Mouse (Mus musculus) embryonic facial prominence, embryonic 13.5 days (tissue): ENCODE measurements around the gene Ppp1r21. TPM values are rescaled to one million over a fixed set of nuclear protein-coding genes. Genes with fewer than 3 reads are reported as not detected.
A peak's percentile ranks its signal among the peaks of the same experiment; 100 is the strongest.

Experiments
- ATAC-seq: fragments of 200-750 bp; cut with Nextera tagmentation; 2 replicates; pipeline ENCODE4 v1.8.0; 2017; ENCODE audit warnings: low read depth; ENCODE audit not compliant: insufficient number of reproducible peaks, insufficient read depth, low FRiP score, low TSS enrichment
- H3K27ac ChIP-seq: fragments of 300-500 bp; sonication (generic); 2 replicates; pipeline ENCODE4 v1.5.1; 2015; ENCODE audit warnings: moderate library complexity, mild to moderate bottlenecking, inconsistent platforms
- H3K27me3 ChIP-seq: fragments of 300-500 bp; sonication (generic); 2 replicates; pipeline ENCODE4 v1.6.1; 2015; ENCODE audit warnings: mild to moderate bottlenecking, inconsistent platforms
- H3K36me3 ChIP-seq: fragments of 300-500 bp; sonication (generic); 2 replicates; pipeline ENCODE4 v1.6.1; 2015; ENCODE audit warnings: mild to moderate bottlenecking, inconsistent platforms
- H3K4me1 ChIP-seq: fragments of 300-500 bp; sonication (generic); 2 replicates; pipeline ENCODE4 v1.6.1; 2015; ENCODE audit warnings: inconsistent platforms
- H3K4me2 ChIP-seq: fragments of 300-500 bp; sonication (generic); 2 replicates; pipeline ENCODE4 v1.6.1; 2015; ENCODE audit warnings: moderate library complexity, mild to moderate bottlenecking, inconsistent platforms
- H3K4me3 ChIP-seq: fragments of 300-500 bp; sonication (generic); 2 replicates; pipeline ENCODE4 v1.5.1; 2015; ENCODE audit warnings: mild to moderate bottlenecking, inconsistent platforms
- H3K9ac ChIP-seq: fragments of 300-500 bp; sonication (generic); 2 replicates; pipeline ENCODE4 v1.6.1; 2015; ENCODE audit warnings: mild to moderate bottlenecking, inconsistent platforms
- H3K9me3 ChIP-seq: fragments of 300-500 bp; sonication (generic); 2 replicates; pipeline ENCODE4 v1.6.1; 2016; ENCODE audit warnings: inconsistent platforms
- WGBS: fragments of 180-500 bp; shearing (Covaris S2); methylation state at CpG from one replicate; pipeline ENCODE4 v1.1.7; 2015; ENCODE audit warnings: mixed read lengths; 5-methylcytosine and 5-hydroxymethylcytosine counted together
- polyA plus RNA-seq: library from polyadenylated mRNA; unstranded; fragments of >200 nt; fragmentation: Nextera tagmentation; extraction: Ambion mirVana; gene quantifications from 2 replicates; pipeline ENCODE4 v1.2.1, GENCODE M21; 2015

Ppp1r21 gene
- polyA plus RNA-seq, 1 experiment from 2014 or later, result 19.6 TPM

GRCm38 (mm10) chr17:88494772-88495132 is 35.2 kb upstream of the Ppp1r21 start:
- H3K36me3 ChIP-seq, result peaks cover 17% of the 10 kb centered on the region
- H3K9me3 ChIP-seq, result no peaks in the 10 kb centered on the region
- H3K4me3 ChIP-seq, result no peak overlapping the region
- no peaks in the 10 kb centered on the region for H3K27me3 ChIP-seq
- H3K4me1 ChIP-seq, result peaks cover 8% of the 10 kb centered on the region; the same call in 1 of the 2 replicates
- H3K27ac ChIP-seq, result no peak overlapping the region
- no peak overlapping the region for H3K4me2 ChIP-seq
- 0 out of 2 replicates have a peak, but pooled peaks have one; percentile 10 for ATAC-seq
- 83% methylated on average over 10 of the region's 10 CpGs for WGBS
- H3K9ac ChIP-seq, result no peak overlapping the region

- ATAC-seq, result no peak
- no peaks in the 10 kb centered on the region for H3K9me3 ChIP-seq
- 85% methylated on average over 5 of the region's 5 CpGs for WGBS
- H3K9ac ChIP-seq, result no peak overlapping the region
- H3K27me3 ChIP-seq, result no peaks in the 10 kb centered on the region
- no peak overlapping the region for H3K4me2 ChIP-seq
- H3K4me1 ChIP-seq, result peaks cover 8% of the 10 kb centered on the region; the same call in 1 of the 2 replicates
- no peaks in the 10 kb centered on the region for H3K36me3 ChIP-seq
- no peak overlapping the region for H3K27ac ChIP-seq
- H3K4me3 ChIP-seq, result no peak overlapping the region
Observed at GRCm38 (mm10) chr17:88498090-88498682, 31.7 kb upstream of the Ppp1r21 start.

- WGBS, result 93% methylated on average over 13 of the region's 13 CpGs
- no peaks in the 10 kb centered on the region for H3K9me3 ChIP-seq
- peaks cover 14% of the 10 kb centered on the region for H3K4me1 ChIP-seq
- no peak overlapping the region for H3K9ac ChIP-seq
- H3K36me3 ChIP-seq, result no peaks in the 10 kb centered on the region
- H3K27ac ChIP-seq, result no peak overlapping the region
- no peak overlapping the region for H3K4me3 ChIP-seq
- H3K27me3 ChIP-seq, result no peaks in the 10 kb centered on the region
- ATAC-seq, result no peak
- H3K4me2 ChIP-seq, result no peak overlapping the region
Observed at GRCm38 (mm10) chr17:88504056-88504455, 25.9 kb upstream of the Ppp1r21 start.

- H3K4me3 ChIP-seq, result no peak overlapping the region
- 30% methylated on average over 10 of the region's 10 CpGs for WGBS
Observed at GRCm38 (mm10) chr17:88505275-88505723, 24.6 kb upstream of the Ppp1r21 start.

GRCm38 (mm10) chr17:88505941-88506340 is 24.0 kb upstream of the Ppp1r21 start:
- no peak for ATAC-seq
- Histone ChIP-seq H3K4me3 (no peak overlapping the region), H3K9me3 (no peaks in the 10 kb centered on the region), H3K27ac (no peak overlapping the region), H3K4me2 (no peak overlapping the region), H3K36me3 (no peaks in the 10 kb centered on the region), H3K4me1 (peaks cover 19% of the 10 kb centered on the region), H3K27me3 (no peaks in the 10 kb centered on the region), H3K9ac (no peak overlapping the region)
- 92% methylated on average over 15 of the region's 15 CpGs for WGBS

More at GRCm38 (mm10) chr17:88505275-88505723, 24.6 kb upstream of the Ppp1r21 start:
- Histone ChIP-seq H3K27ac (no peak overlapping the region), H3K9me3 (no peaks in the 10 kb centered on the region), H3K4me2 (no peak overlapping the region), H3K27me3 (no peaks in the 10 kb centered on the region), H3K9ac (no peak overlapping the region), H3K36me3 (no peaks in the 10 kb centered on the region), H3K4me1 (peaks cover 16% of the 10 kb centered on the region)
- ATAC-seq, result no peak

GRCm38 (mm10) chr17:88507376-88507775 is 22.5 kb upstream of the Ppp1r21 start:
- H3K4me1 ChIP-seq, result peaks cover 23% of the 10 kb centered on the region
- no peak for ATAC-seq
- no peak overlapping the region for H3K9ac ChIP-seq
- no peaks in the 10 kb centered on the region for H3K27me3 ChIP-seq
- H3K4me2 ChIP-seq, result no peak overlapping the region
- H3K36me3 ChIP-seq, result no peaks in the 10 kb centered on the region
- no peak overlapping the region for H3K4me3 ChIP-seq
- H3K9me3 ChIP-seq, result no peaks in the 10 kb centered on the region
- 89% methylated on average over 10 of the region's 10 CpGs for WGBS
- H3K27ac ChIP-seq, result no peak overlapping the region

GRCm38 (mm10) chr17:88508846-88509508 is 20.9 kb upstream of the Ppp1r21 start:
- Histone ChIP-seq H3K27me3 (no peaks in the 10 kb centered on the region), H3K4me1 (peaks cover 23% of the 10 kb centered on the region), H3K9ac (no peak overlapping the region), H3K4me2 (peak overlapping the region; percentile 30), H3K27ac (no peak overlapping the region), H3K36me3 (no peaks in the 10 kb centered on the region), H3K4me3 (no peak overlapping the region), H3K9me3 (no peaks in the 10 kb centered on the region)
- WGBS, result 36% methylated on average over 12 of the region's 12 CpGs
- ATAC-seq, result peak; percentile 53; the same call in 1 of the 2 replicates

- Histone ChIP-seq H3K4me2 (no peak overlapping the region), H3K27ac (no peak overlapping the region), H3K4me1 (peaks cover 23% of the 10 kb centered on the region), H3K36me3 (no peaks in the 10 kb centered on the region), H3K4me3 (no peak overlapping the region), H3K27me3 (no peaks in the 10 kb centered on the region), H3K9ac (no peak overlapping the region), H3K9me3 (no peaks in the 10 kb centered on the region)
- ATAC-seq, result no peak
- WGBS, result 61% methylated on average over 3 of the region's 3 CpGs
Observed at GRCm38 (mm10) chr17:88509999-88510398, 19.9 kb upstream of the Ppp1r21 start.

- Histone ChIP-seq H3K27ac (no peak overlapping the region), H3K9me3 (no peaks in the 10 kb centered on the region), H3K4me1 (peaks cover 16% of the 10 kb centered on the region; the same call in 1 of the 2 replicates), H3K4me2 (peak overlapping the region; percentile 22; the same call in 1 of the 2 replicates), H3K27me3 (no peaks in the 10 kb centered on the region), H3K36me3 (no peaks in the 10 kb centered on the region), H3K4me3 (no peak overlapping the region), H3K9ac (no peak overlapping the region)
- ATAC-seq, result peak; percentile 77; the same call in 1 of the 2 replicates
- 6% methylated on average over 10 of the region's 10 CpGs for whole genome bisulfite sequencing
Observed at GRCm38 (mm10) chr17:88511095-88511551, 18.8 kb upstream of the Ppp1r21 start.

GRCm38 (mm10) chr17:88516477-88516876 is 13.4 kb upstream of the Ppp1r21 start:
- Histone ChIP-seq H3K4me2 (no peak overlapping the region), H3K27me3 (no peaks in the 10 kb centered on the region), H3K9me3 (no peaks in the 10 kb centered on the region), H3K4me3 (no peak overlapping the region), H3K27ac (no peak overlapping the region), H3K4me1 (no peaks in the 10 kb centered on the region), H3K36me3 (no peaks in the 10 kb centered on the region), H3K9ac (no peak overlapping the region)
- 79% methylated on average over 7 of the region's 7 CpGs for WGBS
- no peak for ATAC-seq

- Histone ChIP-seq H3K4me1 (peaks cover 11% of the 10 kb centered on the region), H3K27ac (no peak overlapping the region), H3K9me3 (no peaks in the 10 kb centered on the region), H3K4me3 (no peak overlapping the region), H3K36me3 (no peaks in the 10 kb centered on the region), H3K27me3 (peaks cover 4% of the 10 kb centered on the region), H3K9ac (no peak overlapping the region), H3K4me2 (no peak overlapping the region)
- WGBS, result 19% methylated on average over 2 of the region's 2 CpGs
- ATAC-seq, result no peak
Observed at GRCm38 (mm10) chr17:88527781-88528180, 2.1 kb upstream of the Ppp1r21 start.

- Histone ChIP-seq H3K4me3 (peak overlapping the region; percentile 65), H3K9me3 (no peaks in the 10 kb centered on the region), H3K9ac (peak overlapping the region; percentile 72), H3K36me3 (no peaks in the 10 kb centered on the region), H3K4me1 (peaks cover 11% of the 10 kb centered on the region), H3K27me3 (no peaks in the 10 kb centered on the region; the same call in none of the 2 replicates), H3K27ac (peak overlapping the region; percentile 78), H3K4me2 (peak overlapping the region; percentile 78)
- ATAC-seq, result peak; percentile 67
- WGBS, result 0% methylated on average over 11 of the region's 14 CpGs
Observed at GRCm38 (mm10) chr17:88530236-88530619, 310 bp downstream of the Ppp1r21 start.
